Mouse (Mus musculus) embryonic fibroblast, embryonic 13.5 days (primary cell): ENCODE results near the gene Porcn.

ENCODE experiments used
- CTCF ChIP-seq: IDR thresholded peaks from 2 replicates; pipeline ENCODE4 v1.5.1; 2011; ENCODE audit warnings: mild to moderate bottlenecking, control low read depth, low read length, moderate library complexity, borderline replicate concordance; ENCODE audit not compliant: insufficient read depth
- POLR2A ChIP-seq: IDR thresholded peaks from 2 replicates; pipeline ENCODE4 v1.6.1; 2011; ENCODE audit warnings: low read depth, mild to moderate bottlenecking, control low read depth, low read length, moderate library complexity

DNA sequence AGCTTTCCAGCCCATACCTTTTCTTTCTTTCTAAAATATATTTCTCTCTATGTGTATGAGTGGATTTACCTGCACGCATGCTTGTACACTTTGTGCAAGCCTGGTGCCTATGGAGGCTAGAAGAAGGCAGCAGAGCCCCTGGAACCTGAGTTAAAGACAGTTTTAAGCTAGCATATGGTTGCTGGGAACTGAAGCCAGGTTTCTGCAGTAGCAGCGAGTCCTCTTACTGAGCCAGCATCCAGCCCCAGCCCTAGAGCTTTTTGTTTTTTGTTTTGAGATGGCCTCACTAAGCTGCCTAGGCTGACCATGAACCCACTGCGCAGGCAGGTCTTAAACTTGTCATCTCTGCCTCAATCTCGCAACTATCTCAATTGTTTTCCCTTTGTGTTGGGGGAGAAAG lies 41.9 kb downstream of the Porcn start:
- no peak for TF ChIP-seq POLR2A
- TF ChIP-seq CTCF, result no peak
